14 mouse cellular contexts compared by ENCODE assay signal in genomic region chr11:5095877-5096276, GRCm38 (mm10). TPM values are rescaled to one million over a fixed set of nuclear protein-coding genes. Genes with fewer than 3 reads are reported as not detected.
DNase-seq lines count a peak whose midpoint lies in the region; ATAC-seq and TF ChIP-seq lines count a peak whose summit lies in the region.
"Had no signal": no experiment of that assay in that cellular context is flagged by ENCODE, and none has a peak within 500 bp of the region (broad histone marks: within the 10 kb centered on the region; RNA-seq: fewer than 3 reads in every experiment).

No protein-coding gene starts in this region.

- peak overlapping the region; percentile 88 for H3K4me2 ChIP-seq in liver, embryonic 11.5 days

- peaks cover 20% of the 10 kb centered on the region for H3K36me3 ChIP-seq in liver, adult 2 months (ENCODE audit: control insufficient read depth, insufficient read depth, low read length)
- peaks cover 9% of the 10 kb centered on the region; the same call in 1 of the 2 replicates for H3K36me3 ChIP-seq in liver, embryonic 11.5 days (ENCODE audit: control insufficient read depth, insufficient read depth, low read length)

- peaks cover 19% of the 10 kb centered on the region for H3K4me1 ChIP-seq in liver, adult 2 months (ENCODE audit: control insufficient read depth, insufficient read depth, low read length)
- peaks cover 32% of the 10 kb centered on the region for H3K4me1 ChIP-seq in liver, embryonic 11.5 days (replicated peaks; ENCODE audit: control insufficient read depth, insufficient read depth, low read length)

- H3K4me3 ChIP-seq in gastrocnemius, adult 2 months: peak overlapping the region; percentile 100
- H3K4me3 ChIP-seq in liver, adult 2 months (ENCODE audit: insufficient read depth, low read depth, low read length): no peak overlapping the region
- H3K4me3 ChIP-seq in liver, embryonic 11.5 days (ENCODE audit: low read depth, low read length): peak overlapping the region; percentile 10; the same call in 1 of the 2 replicates

- WGBS in liver, adult 2 months: 26% methylated on average over 5 of the region's 5 CpGs
- 76% methylated on average over 5 of the region's 5 CpGs for WGBS in liver, embryonic 11.5 days

- TF ChIP-seq POLR2A in liver, adult 2 months (IDR thresholded peaks at IDR 0.05; ENCODE audit: extremely low read depth, insufficient read depth, low read length): no peak

- DNase-seq in gastrocnemius, adult 2 months: no peak
- no peak for DNase-seq in gastrocnemius, postnatal 36 days
- DNase-seq in liver, adult 2 months (ENCODE audit: extremely low read depth, low read depth, low spot score): no peak
- no peak for DNase-seq in liver
- peak; percentile 15 for DNase-seq in R1 (ENCODE audit: low read depth, low spot score)
- no peak for DNase-seq in liver, embryonic 11.5 days (ENCODE audit: low spot score)
- DNase-seq in adrenal gland, postnatal 36 days: no peak
- DNase-seq: B cell, adult 2 months; cerebellum, adult 9-11 months; layer of hippocampus, postnatal 36 days; thymus, adult 18-20 months had no signal

- peaks cover 27% of the 10 kb centered on the region; the same call in 1 of the 2 replicates for H3K79me2 ChIP-seq in liver, adult 2 months (ENCODE audit: control insufficient read depth, insufficient read depth, low read length)

- H3K9ac ChIP-seq in liver, adult 2 months (ENCODE audit: low read depth, low read length): no peak overlapping the region; the same call in 1 of the 2 replicates
- H3K9ac ChIP-seq in liver, embryonic 11.5 days (ENCODE audit: low read depth, low read length): no peak overlapping the region

- no peak overlapping the region for H3K27ac ChIP-seq in gastrocnemius, adult 2 months
- H3K27ac ChIP-seq in liver, adult 2 months (replicated peaks; ENCODE audit: insufficient read depth, low read depth, low read length): 0 out of 2 replicates have a peak overlapping the region, but pooled peaks have one; percentile 10
- H3K27ac ChIP-seq in liver, embryonic 11.5 days (ENCODE audit: low read depth, low read length): no peak overlapping the region

- no peaks in the 10 kb centered on the region for H3K9me3 ChIP-seq in liver, embryonic 11.5 days (ENCODE audit: control insufficient read depth, low read length)

- intact Hi-C loops in gastrocnemius, adult 2 months (cut with DNase I): no loop called here
- intact Hi-C loops in gastrocnemius, postnatal 36 days (cut with DNase I): no loop called here

- H3K27me3 ChIP-seq in liver, adult 2 months (ENCODE audit: control insufficient read depth, insufficient read depth, low read length): no peaks in the 10 kb centered on the region
- no peaks in the 10 kb centered on the region for H3K27me3 ChIP-seq in liver, embryonic 11.5 days (replicated peaks; ENCODE audit: control insufficient read depth, insufficient read depth, low read length)

- no peak for ATAC-seq in liver, embryonic 11.5 days (replicated peaks; ENCODE audit: low FRiP score)
- no peak for ATAC-seq in erythroid progenitor cell, adult 5-6 weeks (replicated peaks; ENCODE audit: low FRiP score, poor library complexity, severe bottlenecking)
- ATAC-seq: activated CD4-positive, CD25-positive, alpha-beta regulatory T cell, adult 4 months; inflammation-experienced regulatory T-cells, adult 6 months had no signal

- TF ChIP-seq CTCF in gastrocnemius, adult 2 months (IDR thresholded peaks at IDR 0.05): no peak
- no peak for TF ChIP-seq CTCF in liver, adult 2 months (IDR thresholded peaks at IDR 0.05; ENCODE audit: low read depth, low read length)

RNA-seq across cellular contexts. Expression of gene Rhbdd3, which starts 2.8 kb away (rescaled TPM):
- total RNA-seq in gastrocnemius, adult 2 months (2021): 10 to 100 TPM; 24.1 to 32.1 TPM
- 10 to 100 TPM; 24.4 to 26.0 TPM for total RNA-seq in gastrocnemius, postnatal 36 days (2021)
- 8.6 and 13.8 TPM in 2 replicates for total RNA-seq in liver, adult 2 months (2014; rRNA removed)
- polyA plus RNA-seq in liver, adult 2 months (2012; rRNA removed): 26.5 and 30.8 TPM in 2 replicates
- polyA plus RNA-seq in liver, embryonic 11.5 days (2014; fragmentation: Nextera tagmentation; extraction: Ambion mirVana): 27.0 and 29.1 TPM in 2 replicates
- total RNA-seq in adrenal gland, postnatal 36 days (2021): 10 to 100 TPM; 17.3 to 27.7 TPM
- 2.2 and 23.5 TPM in 2 replicates for total RNA-seq in erythroid progenitor cell, adult 5-6 weeks (2015; ENCODE audit: low replicate concordance)
- total RNA-seq in erythroid progenitor cell, adult 5-6 weeks (2017; ENCODE audit: low replicate concordance): 3.6 and 4.6 TPM in 2 replicates

RNA-seq across cellular contexts. Expression of gene Ewsr1, which starts 3.2 kb away (rescaled TPM):
- 10 to 100 TPM; 79.3 to 86.5 TPM for total RNA-seq in gastrocnemius, adult 2 months (2021)
- 10 to 100 TPM; 70.7 to 92.0 TPM for total RNA-seq in gastrocnemius, postnatal 36 days (2021)
- 88.6 and 89.8 TPM in 2 replicates for total RNA-seq in liver, adult 2 months (2014; rRNA removed)
- polyA plus RNA-seq in liver, adult 2 months (2012; rRNA removed): 95.1 and 112 TPM in 2 replicates
- polyA plus RNA-seq in liver, embryonic 11.5 days (2014; fragmentation: Nextera tagmentation; extraction: Ambion mirVana): 363 and 367 TPM in 2 replicates
- total RNA-seq in adrenal gland, postnatal 36 days (2021): 100 to 1,000 TPM; 219 to 230 TPM
- 242 and 276 TPM in 2 replicates for total RNA-seq in erythroid progenitor cell, adult 5-6 weeks (2015; ENCODE audit: low replicate concordance)
- total RNA-seq in erythroid progenitor cell, adult 5-6 weeks (2017; ENCODE audit: low replicate concordance): 439 and 531 TPM in 2 replicates

RNA-seq across cellular contexts. Expression of gene Gas2l1, which starts 30.8 kb away (rescaled TPM):
- 1 to 10 TPM; 3.6 to 5.0 TPM for total RNA-seq in gastrocnemius, adult 2 months (2021)
- total RNA-seq in gastrocnemius, postnatal 36 days (2021): 1 to 10 TPM; 3.9 to 4.9 TPM
- total RNA-seq in liver, adult 2 months (2014; rRNA removed): 3.1 and 7.3 TPM in 2 replicates
- 25.4 and 25.8 TPM in 2 replicates for polyA plus RNA-seq in liver, adult 2 months (2012; rRNA removed)
- polyA plus RNA-seq in liver, embryonic 11.5 days (2014; fragmentation: Nextera tagmentation; extraction: Ambion mirVana): 41.9 and 46.5 TPM in 2 replicates
- 10 to 100 TPM; 41.4 to 50.8 TPM for total RNA-seq in adrenal gland, postnatal 36 days (2021)
- 0.42 and 2.2 TPM in 2 replicates for total RNA-seq in erythroid progenitor cell, adult 5-6 weeks (2015; ENCODE audit: low replicate concordance)
- total RNA-seq in erythroid progenitor cell, adult 5-6 weeks (2017; ENCODE audit: low replicate concordance): 1.7 TPM in 1 of 2 replicates, not detected in the other

RNA-seq across cellular contexts. Expression of gene Rasl10a, which starts 37.9 kb away (rescaled TPM):
- total RNA-seq in gastrocnemius, adult 2 months (2021): not detected
- total RNA-seq in gastrocnemius, postnatal 36 days (2021): under 1 TPM in 1 of 2 experiments, not detected in 1; 0.28 TPM
- not detected in 2 replicates for total RNA-seq in liver, adult 2 months (2014; rRNA removed)
- 0.26 TPM in 1 of 2 replicates, not detected in the other for polyA plus RNA-seq in liver, adult 2 months (2012; rRNA removed)
- 0.75 and 1.3 TPM in 2 replicates for polyA plus RNA-seq in liver, embryonic 11.5 days (2014; fragmentation: Nextera tagmentation; extraction: Ambion mirVana)
- total RNA-seq in adrenal gland, postnatal 36 days (2021): under 1 TPM in 1 of 2 experiments, not detected in 1; 0.56 TPM
- not detected in 2 replicates for total RNA-seq in erythroid progenitor cell, adult 5-6 weeks (2015; ENCODE audit: low replicate concordance)
- 1.5 TPM in 1 of 2 replicates, not detected in the other for total RNA-seq in erythroid progenitor cell, adult 5-6 weeks (2017; ENCODE audit: low replicate concordance)
- polyA plus RNA-seq: activated CD4-positive, CD25-positive, alpha-beta regulatory T cell, adult 4 months; inflammation-experienced regulatory T-cells, adult 6 months had no signal

RNA-seq across cellular contexts. Expression of gene Emid1, which starts 56.2 kb away (rescaled TPM):
- total RNA-seq in gastrocnemius, adult 2 months (2021): 10 to 100 TPM in 1 of 2 experiments, 1 to 10 TPM in 1; 5.4 to 10.9 TPM
- 10 to 100 TPM; 11.7 to 17.6 TPM for total RNA-seq in gastrocnemius, postnatal 36 days (2021)
- 0.20 and 0.28 TPM in 2 replicates for total RNA-seq in liver, adult 2 months (2014; rRNA removed)
- polyA plus RNA-seq in liver, adult 2 months (2012; rRNA removed): 0.65 and 0.77 TPM in 2 replicates
- polyA plus RNA-seq in liver, embryonic 11.5 days (2014; fragmentation: Nextera tagmentation; extraction: Ambion mirVana): 14.6 and 16.5 TPM in 2 replicates
- total RNA-seq in adrenal gland, postnatal 36 days (2021): 1 to 10 TPM; 7.8 to 9.0 TPM
- total RNA-seq in erythroid progenitor cell, adult 5-6 weeks (2015; ENCODE audit: low replicate concordance): not detected in 2 replicates
- total RNA-seq in erythroid progenitor cell, adult 5-6 weeks (2017; ENCODE audit: low replicate concordance): 0.90 and 5.5 TPM in 2 replicates
- polyA plus RNA-seq: activated CD4-positive, CD25-positive, alpha-beta regulatory T cell, adult 4 months had no signal
